Mouse (Mus musculus) embryonic fibroblast, embryonic 13.5 days (primary cell): ENCODE data around the gene Brip1.

Experiments used
- CTCF ChIP-seq: IDR thresholded peaks from 2 replicates; pipeline ENCODE4 v1.5.1; 2011; ENCODE audit warnings: mild to moderate bottlenecking, control low read depth, low read length, moderate library complexity, borderline replicate concordance; ENCODE audit not compliant: insufficient read depth
- POLR2A ChIP-seq: IDR thresholded peaks from 2 replicates; pipeline ENCODE4 v1.6.1; 2011; ENCODE audit warnings: low read depth, mild to moderate bottlenecking, control low read depth, low read length, moderate library complexity

- TF ChIP-seq CTCF (no peak), POLR2A (no peak)
Observed at GRCm38 (mm10) chr11:86059123-86059522, 141.9 kb downstream of the Brip1 start.
